Mouse (Mus musculus): ENCODE results near the gene Qrfpr.

GRCm38 (mm10) chr3:36250585-36250984 lies 28.5 kb upstream of the Qrfpr start:
- TF ChIP-seq POLR2A (IDR thresholded peaks at IDR 0.05; ENCODE audit: low read depth, low read length) (no peak), CTCF (conservative IDR thresholded peaks at IDR 0.05; ENCODE audit: insufficient read depth, insufficient read length, low read depth, low read length) (no peak)
